In genomic region chr5:6294336-6294735, GRCm38 (mm10) we compare ENCODE assay signal across 22 mouse cellular contexts.
DNase-seq lines count a peak whose midpoint lies in the region; ATAC-seq lines count a peak whose summit lies in the region.
"Had no signal": no experiment of that assay in that cellular context is flagged by ENCODE, and none has a peak within 500 bp of the region (broad histone marks: within the 10 kb centered on the region; RNA-seq: fewer than 3 reads in every experiment).

No protein-coding gene starts in this region.

- H3K36me3 ChIP-seq in hindbrain, embryonic 11.5 days (ENCODE audit: control insufficient read depth, insufficient read depth, low read length), result no peaks in the 10 kb centered on the region
- no peaks in the 10 kb centered on the region for H3K36me3 ChIP-seq in hindbrain, embryonic 12.5 days
- H3K36me3 ChIP-seq in midbrain, embryonic 13.5 days, result no peaks in the 10 kb centered on the region
- H3K36me3 ChIP-seq in midbrain, embryonic 16.5 days (ENCODE audit: control insufficient read depth, insufficient read depth, low read length), result no peaks in the 10 kb centered on the region
- no peaks in the 10 kb centered on the region for H3K36me3 ChIP-seq in embryonic facial prominence, embryonic 14.5 days (ENCODE audit: control insufficient read depth, insufficient read depth, low read length)
- H3K36me3 ChIP-seq in forebrain, embryonic 13.5 days (ENCODE audit: poor library complexity, severe bottlenecking), result no peaks in the 10 kb centered on the region
- H3K36me3 ChIP-seq: embryonic facial prominence, embryonic 12.5 days; heart, embryonic 12.5 days; hindbrain, embryonic 13.5 days had no signal

- H3K4me1 ChIP-seq in hindbrain, embryonic 11.5 days (replicated peaks; ENCODE audit: control insufficient read depth, insufficient read depth, low read length), result no peaks in the 10 kb centered on the region
- H3K4me1 ChIP-seq in hindbrain, embryonic 12.5 days, result no peaks in the 10 kb centered on the region
- peaks cover 4% of the 10 kb centered on the region; the same call in 1 of the 2 replicates for H3K4me1 ChIP-seq in midbrain, embryonic 13.5 days (replicated peaks)
- no peaks in the 10 kb centered on the region for H3K4me1 ChIP-seq in midbrain, embryonic 16.5 days (ENCODE audit: control insufficient read depth, insufficient read depth, low read length)
- H3K4me1 ChIP-seq in embryonic facial prominence, embryonic 14.5 days (ENCODE audit: control insufficient read depth, insufficient read depth, low read length), result no peaks in the 10 kb centered on the region
- no peaks in the 10 kb centered on the region for H3K4me1 ChIP-seq in forebrain, embryonic 13.5 days
- H3K4me1 ChIP-seq: embryonic facial prominence, embryonic 12.5 days; heart, embryonic 12.5 days; hindbrain, embryonic 13.5 days had no signal

- H3K27ac ChIP-seq in hindbrain, embryonic 11.5 days (ENCODE audit: low read depth, low read length), result no peak overlapping the region
- no peak overlapping the region for H3K27ac ChIP-seq in hindbrain, embryonic 12.5 days
- H3K27ac ChIP-seq in midbrain, embryonic 13.5 days, result no peak overlapping the region
- H3K27ac ChIP-seq in midbrain, embryonic 16.5 days (ENCODE audit: low read length), result no peak overlapping the region
- H3K27ac ChIP-seq in embryonic facial prominence, embryonic 14.5 days (replicated peaks; ENCODE audit: low read depth, low read length), result no peak overlapping the region
- H3K27ac ChIP-seq in forebrain, embryonic 13.5 days, result no peak overlapping the region
- H3K27ac ChIP-seq: embryonic facial prominence, embryonic 12.5 days; gastrocnemius, adult 2 months; hindbrain, embryonic 13.5 days had no signal

- no peak for ATAC-seq in hindbrain, embryonic 11.5 days (ENCODE audit: low FRiP score)
- ATAC-seq in hindbrain, embryonic 12.5 days (ENCODE audit: low FRiP score), result no peak
- ATAC-seq in midbrain, embryonic 13.5 days, result peak; percentile 75
- no peak for ATAC-seq in midbrain, embryonic 16.5 days
- peak; percentile 68; the same call in 1 of the 2 replicates for ATAC-seq in embryonic facial prominence, embryonic 14.5 days (ENCODE audit: low read depth)
- no peak for ATAC-seq in forebrain, embryonic 13.5 days
- ATAC-seq in cerebellum, adult (ENCODE audit: insufficient number of reproducible peaks, low FRiP score, low TSS enrichment), result no peak
- ATAC-seq: forebrain, embryonic 14.5 days; inflammation-experienced regulatory T-cells, adult 6 months; intestine, postnatal 0 days had no signal

- no peaks in the 10 kb centered on the region for H3K9me3 ChIP-seq in hindbrain, embryonic 11.5 days (ENCODE audit: control insufficient read depth, low read length)
- H3K9me3 ChIP-seq in hindbrain, embryonic 12.5 days (replicated peaks), result no peaks in the 10 kb centered on the region
- no peaks in the 10 kb centered on the region for H3K9me3 ChIP-seq in midbrain, embryonic 13.5 days
- no peaks in the 10 kb centered on the region for H3K9me3 ChIP-seq in midbrain, embryonic 16.5 days (replicated peaks; ENCODE audit: control insufficient read depth, low read length, poor library complexity, severe bottlenecking)
- H3K9me3 ChIP-seq in embryonic facial prominence, embryonic 14.5 days (ENCODE audit: control insufficient read depth, low read length), result no peaks in the 10 kb centered on the region
- no peaks in the 10 kb centered on the region for H3K9me3 ChIP-seq in forebrain, embryonic 13.5 days (replicated peaks)
- H3K9me3 ChIP-seq: embryonic facial prominence, embryonic 12.5 days; heart, embryonic 12.5 days; hindbrain, embryonic 13.5 days had no signal

- H3K4me3 ChIP-seq in hindbrain, embryonic 11.5 days (ENCODE audit: low read depth, low read length), result no peak overlapping the region
- no peak overlapping the region for H3K4me3 ChIP-seq in hindbrain, embryonic 12.5 days
- no peak overlapping the region for H3K4me3 ChIP-seq in midbrain, embryonic 13.5 days (replicated peaks)
- no peak overlapping the region for H3K4me3 ChIP-seq in midbrain, embryonic 16.5 days (ENCODE audit: low read depth, low read length)
- H3K4me3 ChIP-seq in embryonic facial prominence, embryonic 14.5 days (ENCODE audit: low read depth, low read length), result no peak overlapping the region
- no peak overlapping the region for H3K4me3 ChIP-seq in forebrain, embryonic 13.5 days
- H3K4me3 ChIP-seq: embryonic facial prominence, embryonic 12.5 days; gastrocnemius, adult 2 months; heart, embryonic 12.5 days; hindbrain, embryonic 13.5 days had no signal

- no peaks in the 10 kb centered on the region for H3K27me3 ChIP-seq in hindbrain, embryonic 11.5 days (ENCODE audit: control insufficient read depth, insufficient read depth, low read length)
- no peaks in the 10 kb centered on the region for H3K27me3 ChIP-seq in hindbrain, embryonic 12.5 days
- H3K27me3 ChIP-seq in midbrain, embryonic 13.5 days, result no peaks in the 10 kb centered on the region
- no peaks in the 10 kb centered on the region for H3K27me3 ChIP-seq in midbrain, embryonic 16.5 days (ENCODE audit: control insufficient read depth, insufficient read depth, low read depth, low read length)
- H3K27me3 ChIP-seq in embryonic facial prominence, embryonic 14.5 days (replicated peaks; ENCODE audit: control insufficient read depth, insufficient read depth, low read length), result no peaks in the 10 kb centered on the region
- no peaks in the 10 kb centered on the region for H3K27me3 ChIP-seq in forebrain, embryonic 13.5 days
- H3K27me3 ChIP-seq: CH12.LX; embryonic facial prominence, embryonic 12.5 days; heart, embryonic 12.5 days; hindbrain, embryonic 13.5 days had no signal

- H3K9ac ChIP-seq in hindbrain, embryonic 11.5 days (ENCODE audit: low read depth, low read length), result no peak overlapping the region
- H3K9ac ChIP-seq in hindbrain, embryonic 12.5 days, result no peak overlapping the region
- no peak overlapping the region for H3K9ac ChIP-seq in midbrain, embryonic 13.5 days (replicated peaks)
- H3K9ac ChIP-seq in midbrain, embryonic 16.5 days (ENCODE audit: low read depth, low read length), result no peak overlapping the region
- H3K9ac ChIP-seq in embryonic facial prominence, embryonic 14.5 days (ENCODE audit: low read depth, low read length), result no peak overlapping the region
- H3K9ac ChIP-seq in forebrain, embryonic 13.5 days, result no peak overlapping the region
- H3K9ac ChIP-seq: embryonic facial prominence, embryonic 12.5 days; heart, embryonic 12.5 days; hindbrain, embryonic 13.5 days had no signal

- DNase-seq in hindbrain, embryonic 11.5 days (ENCODE audit: low spot score), result peak; percentile 20
- peak; percentile 51 for DNase-seq in embryonic facial prominence, embryonic 14.5 days (ENCODE audit: low spot score)
- peak; percentile 93 for DNase-seq in retina, postnatal 1 day
- DNase-seq: adrenal gland, adult 2 months; adrenal gland, postnatal 25 days; cerebellum, adult 11 months; cerebellum, adult 8-10 months; cerebellum, postnatal 14 days; gastrocnemius, adult 2 months; gastrocnemius, postnatal 25 days had no signal

- H3K4me2 ChIP-seq in hindbrain, embryonic 11.5 days (replicated peaks; ENCODE audit: low read depth, low read length), result no peak overlapping the region
- H3K4me2 ChIP-seq in hindbrain, embryonic 12.5 days (replicated peaks), result no peak overlapping the region
- H3K4me2 ChIP-seq in midbrain, embryonic 13.5 days (replicated peaks), result no peak overlapping the region
- no peak overlapping the region for H3K4me2 ChIP-seq in midbrain, embryonic 16.5 days (ENCODE audit: low read length)
- no peak overlapping the region for H3K4me2 ChIP-seq in embryonic facial prominence, embryonic 14.5 days (ENCODE audit: low read depth, low read length)
- H3K4me2 ChIP-seq in forebrain, embryonic 13.5 days, result no peak overlapping the region
- H3K4me2 ChIP-seq: embryonic facial prominence, embryonic 12.5 days; heart, embryonic 12.5 days; hindbrain, embryonic 13.5 days had no signal

Comparison
In these comparisons a context has a peak if more than half of its experiments do, and no peak if none do; other contexts are left out.
1. ATAC-seq: peak in midbrain, embryonic 13.5 days (single experiment) and embryonic facial prominence, embryonic 14.5 days (single experiment); none in hindbrain, embryonic 11.5 days (single experiment), hindbrain, embryonic 12.5 days (single experiment), midbrain, embryonic 16.5 days (single experiment), forebrain, embryonic 13.5 days (single experiment) and cerebellum, adult (single experiment).
2. DNase-seq: peak in every context shown above with its lines; median percentile 93 in retina, postnatal 1 day; 51 in embryonic facial prominence, embryonic 14.5 days; 20 in hindbrain, embryonic 11.5 days.